Mouse (Mus musculus) cortical plate, adult 2 months (tissue): ENCODE measurements around the gene Msln.

ENCODE experiments used
- CTCF ChIP-seq: fragments of 200-500 bp; IDR thresholded peaks from 2 replicates; pipeline ENCODE4 v1.5.1; 2011; ENCODE audit warnings: mild to moderate bottlenecking, control low read depth, low read length; ENCODE audit not compliant: insufficient read depth; ENCODE audit errors: extremely low read depth
- POLR2A ChIP-seq: fragments of 200-500 bp; IDR thresholded peaks from 2 replicates; pipeline ENCODE4 v1.6.1; 2011; ENCODE audit warnings: mild to moderate bottlenecking, low read length, control low read depth; ENCODE audit not compliant: insufficient read depth; ENCODE audit errors: extremely low read depth

- TF ChIP-seq CTCF (no peak), POLR2A (peak; percentile 96)
Observed at GRCm38 (mm10) chr17:25727265-25728008, 26.7 kb downstream of the Msln start, which contains the start of the genes Chtf18 and Rpusd1.
